Mouse (Mus musculus): ENCODE measurements around the gene Pou2f1. TPM values are rescaled to one million over a fixed set of nuclear protein-coding genes. Genes with fewer than 3 reads are reported as not detected.

Pou2f1 gene
- polyA plus RNA-seq, 1 experiment from 2014 or later: 28.0 TPM

- Histone ChIP-seq H3K4me1 (peaks cover 52% of the 10 kb centered on the region), H3K9me3 (replicated peaks) (no peaks in the 10 kb centered on the region), H3K36me3 (no peaks in the 10 kb centered on the region), H3K4me3 (no peak overlapping the region), H3K27me3 (ENCODE audit: low read depth, poor library complexity, severe bottlenecking) (peaks cover 96% of the 10 kb centered on the region), H3K27ac (replicated peaks) (no peak overlapping the region)
- WGBS: 61% methylated on average over 7 of the region's 7 CpGs
- no peak for DNase-seq (ENCODE audit: low spot score)
These were observed 160.3 kb downstream of the Pou2f1 start for GRCm38 (mm10) chr1:165842170-165842569.

DNA sequence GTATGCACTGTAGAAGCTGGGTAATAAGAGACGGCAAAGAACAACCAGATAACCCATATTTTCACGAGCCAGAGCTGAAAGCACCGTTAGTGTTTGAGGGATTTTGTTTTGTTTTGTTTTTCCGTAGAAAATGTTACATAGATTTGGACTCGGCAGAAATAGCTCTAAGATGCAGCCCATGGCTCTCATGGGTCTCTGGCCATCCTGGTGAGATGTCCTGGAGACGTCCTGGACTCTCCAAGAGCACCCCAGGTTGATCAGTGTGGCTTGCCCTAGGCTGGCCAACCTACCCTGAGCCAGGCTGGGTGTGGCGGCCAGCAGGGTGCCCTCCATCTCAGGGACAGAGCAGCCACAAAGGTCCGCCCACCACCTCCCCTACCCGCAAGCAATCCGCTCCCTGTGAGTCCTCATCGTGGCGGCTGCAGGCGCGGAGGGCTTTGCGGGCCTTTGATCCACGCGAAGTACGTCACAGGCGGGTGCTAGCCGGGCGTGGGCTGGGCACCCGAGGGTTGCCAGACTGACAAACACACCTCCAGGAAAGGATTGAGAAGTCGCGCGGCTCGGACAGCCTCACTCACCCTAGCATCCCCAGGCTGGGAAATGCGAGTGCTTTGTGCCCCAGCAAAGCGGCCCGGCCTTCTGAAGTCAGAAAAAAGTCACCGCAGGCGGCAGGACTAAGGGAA, 161.8 kb downstream of the Pou2f1 start:
- DNase-seq (ENCODE audit: low spot score): peak; percentile 65
- H3K36me3 ChIP-seq: no peaks in the 10 kb centered on the region
- H3K27ac ChIP-seq (replicated peaks): peak overlapping the region; percentile 88
- peak overlapping the region; percentile 60 for H3K4me3 ChIP-seq
- 8% methylated on average over 31 of the region's 31 CpGs for WGBS
- peaks cover 96% of the 10 kb centered on the region for H3K27me3 ChIP-seq (ENCODE audit: low read depth, poor library complexity, severe bottlenecking)
- peaks cover 65% of the 10 kb centered on the region for H3K4me1 ChIP-seq
- H3K9me3 ChIP-seq (replicated peaks): no peaks in the 10 kb centered on the region

GRCm38 (mm10) chr1:165839201-165839600, 163.3 kb downstream of the Pou2f1 start:
- H3K27me3 ChIP-seq (ENCODE audit: low read depth, poor library complexity, severe bottlenecking): peaks cover 89% of the 10 kb centered on the region
- WGBS: 73% methylated on average over 4 of the region's 4 CpGs

DNA sequence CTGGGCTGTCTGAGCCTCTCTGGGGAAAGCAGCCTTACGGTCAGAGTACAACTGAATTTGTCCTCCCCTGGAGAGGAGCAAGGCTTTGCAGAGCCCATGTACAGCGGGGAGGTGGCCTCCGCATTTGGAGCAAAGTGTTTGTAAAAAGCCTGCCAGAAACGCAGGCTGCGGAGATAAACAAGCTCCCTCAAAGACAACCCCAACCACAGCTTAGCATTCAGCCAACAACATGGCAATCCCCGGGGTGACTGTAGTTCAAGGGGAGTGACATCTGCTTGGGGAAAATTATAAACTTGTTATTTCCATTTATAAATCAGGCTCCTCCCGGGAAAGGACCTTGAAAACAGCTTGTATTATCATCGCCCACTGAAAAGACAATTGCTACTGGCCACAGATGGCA, 164.9 kb downstream of the Pou2f1 start:
- Histone ChIP-seq H3K27me3 (ENCODE audit: low read depth, poor library complexity, severe bottlenecking) (peaks cover 79% of the 10 kb centered on the region), H3K4me1 (peaks cover 63% of the 10 kb centered on the region), H3K27ac (replicated peaks) (peak overlapping the region; percentile 70), H3K4me3 (no peak overlapping the region), H3K9me3 (replicated peaks) (no peaks in the 10 kb centered on the region), H3K36me3 (no peaks in the 10 kb centered on the region)
- 37% methylated on average over 8 of the region's 8 CpGs for WGBS
- DNase-seq (ENCODE audit: low spot score): no peak

More at GRCm38 (mm10) chr1:165839201-165839600, 163.3 kb downstream of the Pou2f1 start:
- H3K4me1 ChIP-seq: peaks cover 58% of the 10 kb centered on the region
- DNase-seq (ENCODE audit: low spot score): no peak
- H3K36me3 ChIP-seq: no peaks in the 10 kb centered on the region
- H3K4me3 ChIP-seq: no peak overlapping the region
- no peak overlapping the region for H3K27ac ChIP-seq (replicated peaks)
- no peaks in the 10 kb centered on the region for H3K9me3 ChIP-seq (replicated peaks)

DNA sequence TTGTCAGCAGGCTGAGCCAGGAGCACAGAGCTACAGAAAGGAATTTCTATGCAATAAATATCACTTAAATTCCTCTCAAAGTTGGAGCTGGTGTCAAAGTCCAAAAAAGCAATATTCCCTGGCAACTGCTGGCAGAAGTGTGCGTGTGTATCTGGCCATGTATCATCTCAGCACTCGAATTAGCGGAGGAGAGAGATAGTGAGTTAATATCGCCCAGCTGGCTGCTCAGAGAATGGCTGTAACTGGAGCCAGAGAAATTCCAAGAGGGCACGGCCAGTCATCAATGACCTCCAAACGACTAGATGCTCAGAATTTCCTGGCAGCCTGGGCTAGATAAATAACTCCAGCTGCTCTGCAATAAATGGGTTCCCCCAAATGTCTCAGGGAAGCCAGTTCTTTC, 166.0 kb downstream of the Pou2f1 start:
- Histone ChIP-seq H3K9me3 (replicated peaks) (no peaks in the 10 kb centered on the region), H3K36me3 (no peaks in the 10 kb centered on the region), H3K4me1 (peaks cover 57% of the 10 kb centered on the region), H3K27ac (replicated peaks) (peak overlapping the region; percentile 70; the same call in 1 of the 2 replicates), H3K27me3 (ENCODE audit: low read depth, poor library complexity, severe bottlenecking) (peaks cover 69% of the 10 kb centered on the region), H3K4me3 (no peak overlapping the region)
- DNase-seq (ENCODE audit: low spot score): no peak
- 43% methylated on average over 6 of the region's 6 CpGs for WGBS

DNA sequence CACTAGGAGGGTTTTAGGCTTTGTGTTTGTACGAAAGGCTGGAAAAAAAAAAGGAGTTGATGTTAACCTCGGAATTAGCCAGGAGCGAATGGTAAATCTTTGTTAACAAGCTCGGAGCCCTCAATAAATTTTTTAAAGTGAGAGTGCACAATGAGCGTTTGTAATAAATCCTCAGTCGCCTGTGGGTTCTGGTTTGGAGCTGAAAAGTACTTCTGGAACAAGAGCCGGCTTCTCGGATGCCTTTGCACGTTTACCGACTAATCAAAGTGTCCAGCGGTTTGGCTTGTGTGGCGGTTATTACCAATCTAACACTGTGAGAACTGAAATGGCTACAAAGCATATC, 167.9 kb downstream of the Pou2f1 start:
- Histone ChIP-seq H3K9me3 (replicated peaks) (no peaks in the 10 kb centered on the region), H3K4me1 (peaks cover 46% of the 10 kb centered on the region), H3K36me3 (no peaks in the 10 kb centered on the region), H3K4me3 (peak overlapping the region; percentile 5), H3K27ac (replicated peaks) (peak overlapping the region; percentile 68), H3K27me3 (ENCODE audit: low read depth, poor library complexity, severe bottlenecking) (peaks cover 50% of the 10 kb centered on the region)
- DNase-seq (ENCODE audit: low spot score): no peak
- 29% methylated on average over 12 of the region's 12 CpGs for WGBS

DNA sequence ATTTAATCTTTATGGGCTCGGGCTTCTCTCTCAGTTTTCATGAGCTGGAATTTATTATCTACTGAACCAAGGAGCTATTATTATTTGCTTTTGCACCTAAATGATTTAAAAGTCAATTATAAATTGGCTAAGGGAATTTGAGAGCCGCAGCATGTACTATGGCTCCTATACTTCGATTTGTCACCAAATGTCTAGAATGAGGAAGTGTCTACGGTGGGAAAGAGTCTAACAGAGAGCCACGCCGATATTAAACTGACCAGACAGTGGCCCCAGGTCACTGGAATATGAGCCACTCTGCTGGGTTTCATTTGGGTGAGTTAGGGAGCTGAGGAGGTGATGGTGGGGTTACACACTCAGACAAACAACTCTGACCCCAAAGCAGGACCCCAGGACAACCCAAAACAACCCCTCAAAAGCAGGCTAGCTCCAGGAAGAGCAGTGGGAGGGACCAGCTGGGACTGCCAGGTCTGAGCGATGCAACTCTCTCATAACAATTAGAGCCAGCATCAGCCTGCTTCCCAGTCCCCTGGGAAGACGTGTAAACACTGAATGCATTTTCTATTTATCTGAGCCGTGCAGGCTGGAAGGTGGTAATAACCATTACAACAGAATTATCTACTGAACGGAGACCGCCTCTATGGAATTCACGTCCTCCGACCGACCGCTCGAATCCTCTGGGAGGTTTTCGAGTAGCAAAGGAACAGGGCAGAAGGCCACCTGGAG, 168.4 kb downstream of the Pou2f1 start:
- peak overlapping the region; percentile 68 for H3K27ac ChIP-seq (replicated peaks)
- no peak for DNase-seq (ENCODE audit: low spot score)

DNA sequence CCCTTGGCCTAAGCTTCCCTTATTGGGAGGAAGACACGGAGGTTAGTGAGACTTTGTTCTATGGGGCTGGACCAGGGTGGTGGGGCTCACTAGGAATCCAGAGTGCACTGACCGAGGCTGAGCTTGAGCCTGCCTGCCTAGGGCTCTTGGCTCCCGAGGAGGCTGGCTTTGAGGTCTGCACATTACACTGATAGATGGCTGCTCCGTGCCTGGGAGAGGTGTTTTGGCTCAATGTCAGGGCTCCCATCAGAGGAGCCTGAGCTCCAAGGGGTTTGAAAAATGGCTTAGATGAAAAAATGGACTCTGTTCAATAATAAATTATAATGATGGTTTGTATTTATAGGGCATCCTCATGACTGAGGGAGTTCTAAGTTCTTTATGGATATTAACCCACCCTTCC, 169.2 kb downstream of the Pou2f1 start:
- no peak for DNase-seq (ENCODE audit: low spot score)

More for the DNA sequence above, 168.4 kb downstream of the Pou2f1 start:
- Histone ChIP-seq H3K4me3 (peak overlapping the region; percentile 5), H3K27me3 (ENCODE audit: low read depth, poor library complexity, severe bottlenecking) (peaks cover 45% of the 10 kb centered on the region), H3K36me3 (no peaks in the 10 kb centered on the region), H3K4me1 (peaks cover 46% of the 10 kb centered on the region), H3K9me3 (replicated peaks) (no peaks in the 10 kb centered on the region)
- WGBS: 22% methylated on average over 17 of the region's 17 CpGs

DNA sequence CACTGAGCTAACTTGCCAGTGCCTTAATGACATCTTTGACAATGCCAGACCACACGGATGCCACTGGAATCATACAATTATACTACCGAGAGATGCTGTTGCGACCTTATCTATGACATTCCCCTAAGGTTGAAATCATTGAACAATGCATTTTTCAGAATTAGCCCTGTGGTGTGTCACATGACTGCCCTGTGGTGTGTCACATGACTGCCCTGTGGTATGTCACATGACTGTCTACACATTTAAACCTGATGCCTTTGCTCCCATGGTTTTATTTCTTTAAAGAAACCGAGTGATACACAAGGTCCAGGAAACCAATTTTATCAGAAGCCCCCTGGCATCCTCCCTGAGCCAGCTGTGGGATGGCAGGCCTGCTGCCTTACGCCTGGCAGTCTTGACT, 172.6 kb downstream of the Pou2f1 start:
- peaks cover 23% of the 10 kb centered on the region for H3K4me1 ChIP-seq
- no peak overlapping the region for H3K27ac ChIP-seq (replicated peaks)
- WGBS: 92% methylated on average over 5 of the region's 5 CpGs
- H3K36me3 ChIP-seq: no peaks in the 10 kb centered on the region
- no peak overlapping the region for H3K4me3 ChIP-seq
- peaks cover 8% of the 10 kb centered on the region for H3K27me3 ChIP-seq (ENCODE audit: low read depth, poor library complexity, severe bottlenecking)
- no peak for DNase-seq (ENCODE audit: low spot score)
- no peaks in the 10 kb centered on the region for H3K9me3 ChIP-seq (replicated peaks)

More for the DNA sequence above, 169.2 kb downstream of the Pou2f1 start:
- H3K36me3 ChIP-seq: no peaks in the 10 kb centered on the region
- H3K9me3 ChIP-seq (replicated peaks): no peaks in the 10 kb centered on the region
- no peak overlapping the region for H3K4me3 ChIP-seq
- peaks cover 39% of the 10 kb centered on the region for H3K27me3 ChIP-seq (ENCODE audit: low read depth, poor library complexity, severe bottlenecking)
- 44% methylated on average over 4 of the region's 4 CpGs for WGBS
- peaks cover 46% of the 10 kb centered on the region for H3K4me1 ChIP-seq
- no peak overlapping the region for H3K27ac ChIP-seq (replicated peaks)

- no peak overlapping the region for H3K27ac ChIP-seq (replicated peaks)
- H3K4me1 ChIP-seq: peaks cover 11% of the 10 kb centered on the region
- H3K36me3 ChIP-seq: no peaks in the 10 kb centered on the region
- no peaks in the 10 kb centered on the region for H3K9me3 ChIP-seq (replicated peaks)
- DNase-seq (ENCODE audit: low spot score): no peak
- peaks cover 7% of the 10 kb centered on the region; the same call in 1 of the 2 replicates for H3K27me3 ChIP-seq (ENCODE audit: low read depth, poor library complexity, severe bottlenecking)
- H3K4me3 ChIP-seq: no peak overlapping the region
- 94% methylated on average over 6 of the region's 6 CpGs for WGBS
These were observed 173.9 kb downstream of the Pou2f1 start for GRCm38 (mm10) chr1:165828615-165829014.

DNA sequence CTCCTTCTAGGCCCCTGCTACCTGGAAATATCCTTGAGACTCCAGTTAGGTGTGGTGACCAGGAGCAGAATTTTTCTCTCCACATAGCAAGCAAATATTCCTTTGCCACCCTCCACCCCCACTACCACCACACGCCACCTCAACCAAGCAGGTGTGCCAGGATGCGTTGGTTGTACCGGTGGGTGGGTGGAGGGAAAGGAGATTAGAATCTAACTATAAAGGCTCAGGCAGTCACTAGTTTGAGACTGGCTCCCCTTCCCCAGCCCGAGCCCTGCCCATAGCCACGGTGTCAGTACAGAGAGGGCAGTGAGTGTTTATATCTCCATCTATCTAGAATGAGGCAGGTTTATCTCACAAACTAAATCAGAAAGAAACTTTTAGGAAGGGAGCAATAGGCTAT, 174.3 kb downstream of the Pou2f1 start:
- Histone ChIP-seq H3K27ac (replicated peaks) (no peak overlapping the region), H3K4me1 (peaks cover 9% of the 10 kb centered on the region), H3K4me3 (no peak overlapping the region), H3K9me3 (replicated peaks) (no peaks in the 10 kb centered on the region), H3K27me3 (ENCODE audit: low read depth, poor library complexity, severe bottlenecking) (peaks cover 4% of the 10 kb centered on the region; the same call in 1 of the 2 replicates), H3K36me3 (no peaks in the 10 kb centered on the region)
- WGBS: 87% methylated on average over 5 of the region's 5 CpGs
- DNase-seq (ENCODE audit: low spot score): no peak

DNA sequence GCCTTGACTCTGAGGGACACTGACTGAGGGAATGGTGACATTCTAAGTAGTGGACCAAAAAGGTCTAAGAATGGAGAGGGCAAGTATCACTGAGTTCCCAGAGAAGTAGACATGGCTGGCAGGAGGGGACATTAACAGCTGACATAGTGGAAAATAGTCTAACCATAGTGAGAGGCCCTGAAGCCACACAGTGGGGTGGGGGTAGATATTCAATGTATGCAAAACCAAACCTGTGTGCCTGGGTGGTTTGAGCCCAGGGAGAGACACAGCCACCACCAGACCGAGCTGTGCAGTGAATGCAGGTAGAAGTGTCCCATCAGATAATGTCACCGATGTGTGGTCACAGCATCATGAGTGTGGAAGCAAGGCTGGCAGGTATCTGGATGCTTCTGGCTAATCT, 180.4 kb downstream of the Pou2f1 start:
- DNase-seq (ENCODE audit: low spot score): no peak
- H3K27me3 ChIP-seq (ENCODE audit: low read depth, poor library complexity, severe bottlenecking): peaks cover 42% of the 10 kb centered on the region
- no peaks in the 10 kb centered on the region for H3K9me3 ChIP-seq (replicated peaks)
- H3K4me3 ChIP-seq: no peak overlapping the region
- H3K4me1 ChIP-seq: peaks cover 30% of the 10 kb centered on the region
- no peaks in the 10 kb centered on the region for H3K36me3 ChIP-seq
- no peak overlapping the region for H3K27ac ChIP-seq (replicated peaks)
- WGBS: 84% methylated on average over 2 of the region's 2 CpGs

DNA sequence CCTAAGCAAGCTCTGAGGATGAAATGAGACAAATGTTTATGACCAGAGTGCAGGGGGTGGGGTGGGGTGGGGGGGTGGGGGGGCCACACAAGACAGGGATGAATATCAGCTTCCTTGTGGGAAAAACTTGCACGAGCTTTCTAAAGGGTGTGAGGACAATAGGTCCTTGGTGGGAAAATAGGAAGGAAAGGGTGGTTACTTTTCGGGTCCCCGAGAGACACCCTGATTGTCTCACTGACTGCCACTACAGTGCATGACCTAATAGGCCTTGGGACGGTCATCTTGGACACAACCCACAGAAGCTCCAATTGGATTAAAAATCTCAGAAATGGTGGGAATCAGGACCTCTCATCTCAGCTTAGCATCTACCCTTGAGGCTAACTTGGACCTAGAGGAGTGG, 183.3 kb downstream of the Pou2f1 start:
- H3K9me3 ChIP-seq (replicated peaks): no peaks in the 10 kb centered on the region
- no peak for DNase-seq (ENCODE audit: low spot score)
- no peaks in the 10 kb centered on the region for H3K36me3 ChIP-seq
- peak overlapping the region; percentile 68 for H3K27ac ChIP-seq (replicated peaks)
- WGBS: 82% methylated on average over 4 of the region's 4 CpGs
- no peak overlapping the region for H3K4me3 ChIP-seq
- peaks cover 61% of the 10 kb centered on the region for H3K27me3 ChIP-seq (ENCODE audit: low read depth, poor library complexity, severe bottlenecking)
- peaks cover 55% of the 10 kb centered on the region for H3K4me1 ChIP-seq
